In the genomic region with DNA sequence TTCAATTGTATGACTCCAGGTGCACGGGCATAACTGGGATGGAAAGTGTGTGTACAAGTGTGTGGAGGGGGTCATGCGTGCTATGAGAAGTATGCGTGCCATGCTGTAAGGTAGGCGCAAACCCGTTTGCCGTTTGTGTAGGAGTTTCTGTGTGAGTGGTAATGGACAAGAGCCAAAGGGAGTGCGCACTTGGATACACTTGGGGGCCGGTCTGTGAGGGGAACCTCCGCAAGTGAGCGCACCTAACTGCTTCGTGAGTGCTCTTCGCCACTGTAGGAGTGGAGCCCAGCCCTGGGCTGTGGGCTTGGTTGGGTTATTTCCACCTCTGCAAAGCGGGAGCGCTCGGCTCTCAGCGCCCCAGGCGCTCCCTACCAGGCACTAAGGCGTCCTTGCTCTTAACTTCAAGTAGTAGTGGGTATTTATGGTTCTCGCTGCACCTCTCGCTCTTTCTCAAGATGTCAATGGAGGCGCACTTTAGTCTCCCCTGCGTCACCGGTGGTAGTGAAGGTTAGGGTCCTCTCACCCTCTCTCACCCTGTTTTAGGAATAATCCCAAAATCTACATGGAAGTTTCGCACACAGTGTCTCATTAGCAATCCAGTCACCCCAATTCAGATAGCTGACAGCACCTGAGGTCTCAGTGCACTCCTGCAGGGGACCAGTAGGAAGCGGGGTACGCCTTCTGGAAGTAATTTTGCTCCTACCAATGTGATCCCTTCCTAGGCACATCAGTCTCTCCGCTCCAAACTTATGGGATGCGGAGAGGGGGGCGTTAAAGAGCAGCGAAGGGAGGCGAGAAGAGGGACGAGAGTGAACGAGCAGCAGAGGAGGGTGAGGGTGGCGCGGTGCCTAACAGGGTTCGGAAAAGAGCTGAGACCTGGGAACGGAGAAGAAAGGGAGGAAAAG, we compare ENCODE assay signal across 8 mouse cellular contexts. TPM values are rescaled to one million over a fixed set of nuclear protein-coding genes. Genes with fewer than 3 reads are reported as not detected.
DNase-seq lines count a peak whose midpoint lies in the region; ATAC-seq lines count a peak whose summit lies in the region.

No protein-coding gene starts in this region.

- H3K27me3 ChIP-seq in embryonic facial prominence, embryonic 15.5 days: no peaks in the 10 kb centered on the region
- peaks cover 86% of the 10 kb centered on the region for H3K27me3 ChIP-seq in liver, embryonic 12.5 days (replicated peaks)
- no peaks in the 10 kb centered on the region for H3K27me3 ChIP-seq in neural tube, embryonic 14.5 days (ENCODE audit: control insufficient read depth, insufficient read depth, low read length)

- H3K4me1 ChIP-seq in embryonic facial prominence, embryonic 15.5 days: peaks cover 62% of the 10 kb centered on the region
- peaks cover 67% of the 10 kb centered on the region for H3K4me1 ChIP-seq in liver, embryonic 12.5 days
- peaks cover 31% of the 10 kb centered on the region for H3K4me1 ChIP-seq in neural tube, embryonic 14.5 days (ENCODE audit: control insufficient read depth, insufficient read depth, low read length)

- H3K36me3 ChIP-seq in embryonic facial prominence, embryonic 15.5 days: no peaks in the 10 kb centered on the region
- no peaks in the 10 kb centered on the region for H3K36me3 ChIP-seq in liver, embryonic 12.5 days
- no peaks in the 10 kb centered on the region for H3K36me3 ChIP-seq in neural tube, embryonic 14.5 days (ENCODE audit: control insufficient read depth, insufficient read depth, low read length)

- H3K9ac ChIP-seq in embryonic facial prominence, embryonic 15.5 days: peak overlapping the region; percentile 44
- peak overlapping the region; percentile 74 for H3K9ac ChIP-seq in liver, embryonic 12.5 days
- H3K9ac ChIP-seq in neural tube, embryonic 14.5 days (replicated peaks; ENCODE audit: low read depth, low read length): peak overlapping the region; percentile 88

- WGBS in embryonic facial prominence, embryonic 15.5 days: under 1% methylated on average over 37 of the region's 37 CpGs
- under 1% methylated on average over 37 of the region's 37 CpGs for WGBS in liver, embryonic 12.5 days (ENCODE audit: insufficient replicate concordance)
- under 1% methylated on average over 37 of the region's 37 CpGs for WGBS in neural tube, embryonic 14.5 days

- H3K4me2 ChIP-seq in embryonic facial prominence, embryonic 15.5 days (replicated peaks): peak overlapping the region; percentile 87
- H3K4me2 ChIP-seq in liver, embryonic 12.5 days: peak overlapping the region; percentile 98
- H3K4me2 ChIP-seq in neural tube, embryonic 14.5 days (ENCODE audit: low read depth, low read length): peak overlapping the region; percentile 92

- peak overlapping the region; percentile 99 for H3K27ac ChIP-seq in embryonic facial prominence, embryonic 15.5 days (replicated peaks)
- no peak overlapping the region for H3K27ac ChIP-seq in liver, embryonic 12.5 days
- peak overlapping the region; percentile 95 for H3K27ac ChIP-seq in neural tube, embryonic 14.5 days (ENCODE audit: low read depth, low read length)

- peak; percentile 66 for DNase-seq in right cerebral cortex, postnatal 25 days
- no peak for DNase-seq in right cerebral cortex, postnatal 14 days
- peak; percentile 29 for DNase-seq in adipocyte (ENCODE audit: low spot score)
- DNase-seq in urinary bladder, adult 18-20 months (ENCODE audit: low spot score in 2 of 2): no peak

- peak overlapping the region; percentile 75 for H3K4me3 ChIP-seq in embryonic facial prominence, embryonic 15.5 days (replicated peaks)
- H3K4me3 ChIP-seq in liver, embryonic 12.5 days: peak overlapping the region; percentile 73
- peak overlapping the region; percentile 84 for H3K4me3 ChIP-seq in neural tube, embryonic 14.5 days (ENCODE audit: low read depth, low read length)

- H3K9me3 ChIP-seq in embryonic facial prominence, embryonic 15.5 days (replicated peaks): no peaks in the 10 kb centered on the region
- H3K9me3 ChIP-seq in liver, embryonic 12.5 days (replicated peaks): no peaks in the 10 kb centered on the region
- no peaks in the 10 kb centered on the region for H3K9me3 ChIP-seq in neural tube, embryonic 14.5 days (ENCODE audit: control insufficient read depth, low read length)

- no peak; the same call in 1 of the 2 replicates for ATAC-seq in embryonic facial prominence, embryonic 15.5 days (ENCODE audit: insufficient number of reproducible peaks, low FRiP score, low TSS enrichment, low read depth)
- peak; percentile 6 for ATAC-seq in inflammation-experienced regulatory T-cells, adult 6 months
- 0 out of 2 replicates have a peak, but pooled peaks have one; percentile 5 for ATAC-seq in liver, embryonic 12.5 days
- peak; percentile 1; the same call in 1 of the 2 replicates for ATAC-seq in neural tube, embryonic 14.5 days (ENCODE audit: low read depth)

RNA-seq across cellular contexts. Expression of a gene that starts 0.6 kb away (rescaled TPM):
- polyA plus RNA-seq in embryonic facial prominence, embryonic 15.5 days (2015; fragmentation: Nextera tagmentation; extraction: Ambion mirVana): 38.7 and 40.1 TPM in 2 replicates
- polyA plus RNA-seq in inflammation-experienced regulatory T-cells, adult 6 months (2017; shearing (Covaris generic)): 10 to 100 TPM; 24.5 to 30.1 (median 26.1) TPM
- polyA plus RNA-seq in liver, embryonic 12.5 days (2016; fragmentation: Nextera tagmentation; extraction: Ambion mirVana): 9.1 and 10.2 TPM in 2 replicates
- 72.7 and 75.0 TPM in 2 replicates for polyA plus RNA-seq in neural tube, embryonic 14.5 days (2014; fragmentation: Nextera tagmentation; extraction: Ambion mirVana)

Comparison
In these comparisons a context has a peak if more than half of its experiments do, and no peak if none do; other contexts are left out.
1. DNase-seq: peak in right cerebral cortex, postnatal 25 days (single experiment) and adipocyte (single experiment); none in right cerebral cortex, postnatal 14 days (single experiment) and urinary bladder, adult 18-20 months (0 of 2).
2. Peak in every context shown above with its lines, with median percentiles within 50 percentile points of each other: H3K4me2 ChIP-seq, H3K4me3 ChIP-seq and H3K9ac ChIP-seq.